Mouse (Mus musculus): Measurements from ENCODE around the gene Gars. TPM values are rescaled to one million over a fixed set of nuclear protein-coding genes. Genes with fewer than 3 reads are reported as not detected.

Gene Gars
- total and polyA plus RNA-seq, 3 experiments, result 130 to 160 (median 147) TPM

DNA sequence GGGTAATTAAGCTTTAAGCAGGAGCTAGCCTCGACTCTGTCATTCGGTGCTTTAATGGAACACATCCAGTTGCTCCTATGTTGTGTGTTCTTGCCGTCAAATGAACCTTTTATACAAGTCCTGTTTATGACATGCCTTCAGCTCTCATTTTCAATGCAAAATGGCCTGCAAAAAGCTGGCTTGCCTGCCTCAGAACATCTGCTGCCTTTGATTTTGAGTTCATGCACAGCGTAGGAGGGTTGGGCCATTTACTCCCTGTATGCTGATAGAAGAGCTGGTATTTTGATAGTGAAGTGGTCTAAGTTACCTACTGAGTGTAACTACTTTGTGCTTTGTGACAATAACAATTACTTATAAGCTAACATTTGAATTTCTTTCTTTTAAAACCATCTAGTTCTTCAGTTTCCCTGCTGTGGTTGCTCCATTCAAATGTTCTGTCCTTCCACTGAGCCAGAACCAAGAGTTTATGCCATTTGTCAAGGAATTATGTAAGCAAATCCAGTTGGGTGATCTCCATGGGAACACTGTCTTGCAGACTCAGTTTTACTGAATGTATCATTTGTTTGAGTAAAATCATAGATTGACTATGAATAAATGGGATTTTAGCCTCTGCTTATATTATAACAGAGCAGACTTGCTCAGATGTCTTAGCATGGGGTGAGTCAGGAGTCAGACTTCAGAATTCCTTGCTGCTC, 38.9 kb downstream of the Gars start:
- DNase-seq (ENCODE audit: low spot score) (no peak), ATAC-seq (ENCODE audit: extremely low read depth, insufficient number of reproducible peaks, low FRiP score, poor library complexity, severe bottlenecking) (no peak)
- H3K4me1 ChIP-seq (ENCODE audit: insufficient read depth, low read depth, low read length), result no peaks in the 10 kb centered on the region
- no peak for TF ChIP-seq GATA1 (IDR thresholded peaks at IDR 0.05; ENCODE audit: borderline replicate concordance, low read length)
- no peak for TF ChIP-seq GATA2 (IDR thresholded peaks at IDR 0.05; ENCODE audit: borderline replicate concordance, low read depth, low read length)
- no peak for TF ChIP-seq CTCF (IDR thresholded peaks at IDR 0.05; ENCODE audit: low read depth, low read length)
- no peak for TF ChIP-seq TAL1 (conservative IDR thresholded peaks at IDR 0.05; ENCODE audit: low read depth, low read length)
- TF ChIP-seq POLR2AphosphoS5 (IDR thresholded peaks at IDR 0.05; ENCODE audit: insufficient replicate concordance, low read depth, low read length), result no peak
- no peaks in the 10 kb centered on the region for H3K27me3 ChIP-seq (ENCODE audit: insufficient read depth, low read length)
- peaks cover 96% of the 10 kb centered on the region for H3K36me3 ChIP-seq (replicated peaks)
- H3K9me3 ChIP-seq (replicated peaks), result no peaks in the 10 kb centered on the region
- H3K4me3 ChIP-seq (ENCODE audit: low read depth, low read length), result no peak overlapping the region

- DNase-seq (ENCODE audit: low spot score) (no peak), ATAC-seq (ENCODE audit: extremely low read depth, insufficient number of reproducible peaks, low FRiP score, poor library complexity, severe bottlenecking) (no peak)
- no peaks in the 10 kb centered on the region for H3K9me3 ChIP-seq (replicated peaks)
- 0 out of 2 replicates have a peak, but pooled peaks cover 3% of the 10 kb centered on the region for H3K4me1 ChIP-seq (ENCODE audit: insufficient read depth, low read depth, low read length)
- H3K36me3 ChIP-seq (replicated peaks), result peaks cover 57% of the 10 kb centered on the region
- H3K4me3 ChIP-seq (ENCODE audit: low read depth, low read length), result no peak overlapping the region
- TF ChIP-seq GATA1 (IDR thresholded peaks at IDR 0.05; ENCODE audit: borderline replicate concordance, low read length), result no peak
- no peak for TF ChIP-seq POLR2AphosphoS5 (IDR thresholded peaks at IDR 0.05; ENCODE audit: insufficient replicate concordance, low read depth, low read length)
- TF ChIP-seq CTCF (IDR thresholded peaks at IDR 0.05; ENCODE audit: low read depth, low read length), result no peak
- TF ChIP-seq GATA2 (IDR thresholded peaks at IDR 0.05; ENCODE audit: borderline replicate concordance, low read depth, low read length), result no peak
- no peak for TF ChIP-seq TAL1 (conservative IDR thresholded peaks at IDR 0.05; ENCODE audit: low read depth, low read length)
- H3K27me3 ChIP-seq (ENCODE audit: insufficient read depth, low read length), result peaks cover 2% of the 10 kb centered on the region; the same call in 1 of the 2 replicates
These were observed 43.6 kb downstream of the Gars start for GRCm38 (mm10) chr6:55081379-55081778.

DNA sequence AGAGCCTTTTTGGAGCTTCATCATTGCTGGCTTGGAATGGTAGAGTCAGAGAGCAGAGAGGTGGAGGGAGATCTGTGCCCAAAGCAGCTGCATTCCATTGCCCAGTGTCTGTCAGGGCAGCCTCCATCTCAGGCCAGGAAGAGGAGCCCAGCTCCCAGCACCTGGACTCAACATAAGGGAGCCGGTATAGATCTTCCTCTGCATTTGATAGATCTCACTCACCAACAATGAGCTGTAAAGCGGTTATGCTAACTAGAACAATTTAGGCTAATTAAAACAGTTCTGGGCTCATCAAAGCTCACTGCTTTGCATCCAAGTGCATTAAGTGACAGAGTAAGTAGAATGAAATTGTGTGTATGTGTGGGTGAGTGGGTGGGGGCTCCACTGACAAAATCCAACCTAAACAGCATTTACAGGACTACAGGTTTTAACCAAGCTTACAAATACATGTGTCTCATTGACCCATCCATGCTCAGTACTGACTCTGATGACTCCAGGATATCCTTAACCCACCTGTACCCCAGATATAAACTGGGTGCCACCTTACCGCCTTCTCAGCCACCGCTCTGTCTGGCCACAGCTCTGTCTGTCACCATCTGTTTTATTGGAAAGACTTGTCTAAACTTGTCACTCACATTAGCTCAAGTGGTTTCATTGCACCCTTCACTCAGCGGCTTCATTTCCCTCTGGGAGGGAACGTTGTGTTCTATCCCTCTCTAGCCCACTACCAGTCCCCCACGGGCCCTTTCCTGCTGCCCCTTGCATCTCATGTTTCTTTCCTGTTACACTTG, 44.6 kb downstream of the Gars start:
- Histone ChIP-seq H3K4me3 (ENCODE audit: low read depth, low read length) (no peak overlapping the region), H3K4me1 (ENCODE audit: insufficient read depth, low read depth, low read length) (0 out of 2 replicates have a peak, but pooled peaks cover 3% of the 10 kb centered on the region), H3K36me3 (replicated peaks) (peaks cover 46% of the 10 kb centered on the region), H3K9me3 (replicated peaks) (no peaks in the 10 kb centered on the region), H3K27me3 (ENCODE audit: insufficient read depth, low read length) (peaks cover 2% of the 10 kb centered on the region; the same call in 1 of the 2 replicates)
- ATAC-seq (ENCODE audit: extremely low read depth, insufficient number of reproducible peaks, low FRiP score, poor library complexity, severe bottlenecking), result no peak
- no peak for DNase-seq (ENCODE audit: low spot score)
- TF ChIP-seq TAL1 (conservative IDR thresholded peaks at IDR 0.05; ENCODE audit: low read depth, low read length), result no peak
- TF ChIP-seq GATA2 (IDR thresholded peaks at IDR 0.05; ENCODE audit: borderline replicate concordance, low read depth, low read length), result no peak
- no peak for TF ChIP-seq POLR2AphosphoS5 (IDR thresholded peaks at IDR 0.05; ENCODE audit: insufficient replicate concordance, low read depth, low read length)
- no peak for TF ChIP-seq CTCF (IDR thresholded peaks at IDR 0.05; ENCODE audit: low read depth, low read length)
- no peak for TF ChIP-seq GATA1 (IDR thresholded peaks at IDR 0.05; ENCODE audit: borderline replicate concordance, low read length)

DNA sequence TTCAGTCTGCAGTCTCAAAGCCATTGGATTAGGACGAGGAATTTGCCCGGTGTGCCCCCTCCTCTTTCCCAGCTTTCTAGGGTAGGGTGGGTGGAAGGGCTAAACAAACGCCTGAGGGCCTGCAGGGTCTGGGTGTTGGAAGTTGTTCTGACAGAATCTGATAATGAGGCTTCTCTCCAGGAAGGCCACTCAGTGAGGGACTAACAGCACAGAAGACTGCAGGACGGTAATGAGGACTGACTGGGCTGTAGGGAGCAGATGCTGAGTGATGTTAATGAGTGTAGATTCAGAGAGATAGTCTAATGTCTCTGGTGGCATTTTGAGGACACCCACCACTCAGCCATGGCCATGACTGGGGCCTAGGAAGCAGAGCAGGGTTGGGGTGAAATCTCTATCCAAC, 49.5 kb downstream of the Gars start:
- H3K9me3 ChIP-seq (replicated peaks), result no peaks in the 10 kb centered on the region
- no peak overlapping the region for H3K4me3 ChIP-seq (ENCODE audit: low read depth, low read length)
- DNase-seq (ENCODE audit: low spot score), result no peak
- 0 out of 2 replicates have a peak, but pooled peaks cover 3% of the 10 kb centered on the region for H3K4me1 ChIP-seq (ENCODE audit: insufficient read depth, low read depth, low read length)
- ATAC-seq (ENCODE audit: extremely low read depth, insufficient number of reproducible peaks, low FRiP score, poor library complexity, severe bottlenecking), result no peak
- H3K36me3 ChIP-seq (replicated peaks), result no peaks in the 10 kb centered on the region
- peaks cover 16% of the 10 kb centered on the region for H3K27me3 ChIP-seq (ENCODE audit: insufficient read depth, low read length)
- no peak for TF ChIP-seq GATA2 (IDR thresholded peaks at IDR 0.05; ENCODE audit: borderline replicate concordance, low read depth, low read length)
- no peak for TF ChIP-seq POLR2AphosphoS5 (IDR thresholded peaks at IDR 0.05; ENCODE audit: insufficient replicate concordance, low read depth, low read length)
- no peak for TF ChIP-seq TAL1 (conservative IDR thresholded peaks at IDR 0.05; ENCODE audit: low read depth, low read length)
- TF ChIP-seq GATA1 (IDR thresholded peaks at IDR 0.05; ENCODE audit: borderline replicate concordance, low read length), result no peak
- TF ChIP-seq CTCF (IDR thresholded peaks at IDR 0.05; ENCODE audit: low read depth, low read length), result no peak

DNA sequence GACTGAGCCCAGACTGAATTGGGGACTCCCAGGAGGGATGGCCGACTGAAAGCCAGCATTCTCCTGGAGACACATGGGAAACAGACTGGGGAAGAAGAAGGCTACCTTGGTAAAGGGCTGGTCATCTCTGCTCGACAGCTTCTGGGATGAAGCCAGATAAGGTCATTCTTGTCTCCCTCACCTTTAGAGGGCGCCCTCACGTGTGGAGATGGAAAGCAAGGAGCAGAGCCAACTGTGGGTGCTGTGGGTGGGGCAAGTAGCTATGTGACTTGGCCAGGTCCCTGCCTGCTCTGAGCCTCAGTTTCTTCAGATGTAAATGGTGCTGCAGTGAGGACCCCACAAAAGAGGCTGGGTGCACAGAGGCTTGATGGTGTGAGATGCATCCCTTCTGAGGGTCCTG, 52.8 kb downstream of the Gars start:
- TF ChIP-seq GATA2 (IDR thresholded peaks at IDR 0.05; ENCODE audit: borderline replicate concordance, low read depth, low read length) (no peak), POLR2AphosphoS5 (IDR thresholded peaks at IDR 0.05; ENCODE audit: insufficient replicate concordance, low read depth, low read length) (no peak), CTCF (IDR thresholded peaks at IDR 0.05; ENCODE audit: low read depth, low read length) (no peak), TAL1 (conservative IDR thresholded peaks at IDR 0.05; ENCODE audit: low read depth, low read length) (no peak), GATA1 (IDR thresholded peaks at IDR 0.05; ENCODE audit: borderline replicate concordance, low read length) (no peak)
- Histone ChIP-seq H3K4me1 (ENCODE audit: insufficient read depth, low read depth, low read length) (no peaks in the 10 kb centered on the region), H3K36me3 (replicated peaks) (no peaks in the 10 kb centered on the region), H3K27me3 (ENCODE audit: insufficient read depth, low read length) (peaks cover 13% of the 10 kb centered on the region), H3K4me3 (ENCODE audit: low read depth, low read length) (no peak overlapping the region), H3K9me3 (replicated peaks) (no peaks in the 10 kb centered on the region)
- DNase-seq (ENCODE audit: low spot score), result no peak
- no peak for ATAC-seq (ENCODE audit: extremely low read depth, insufficient number of reproducible peaks, low FRiP score, poor library complexity, severe bottlenecking)

GRCm38 (mm10) chr6:55091396-55091795, 53.6 kb downstream of the Gars start:
- Histone ChIP-seq H3K4me1 (ENCODE audit: insufficient read depth, low read depth, low read length) (no peaks in the 10 kb centered on the region), H3K4me3 (ENCODE audit: low read depth, low read length) (no peak overlapping the region), H3K9me3 (replicated peaks) (no peaks in the 10 kb centered on the region), H3K27me3 (ENCODE audit: insufficient read depth, low read length) (peaks cover 13% of the 10 kb centered on the region), H3K36me3 (replicated peaks) (no peaks in the 10 kb centered on the region)
- ATAC-seq (ENCODE audit: extremely low read depth, insufficient number of reproducible peaks, low FRiP score, poor library complexity, severe bottlenecking), result no peak
- TF ChIP-seq TAL1 (conservative IDR thresholded peaks at IDR 0.05; ENCODE audit: low read depth, low read length), result no peak
- no peak for TF ChIP-seq GATA2 (IDR thresholded peaks at IDR 0.05; ENCODE audit: borderline replicate concordance, low read depth, low read length)
- no peak for TF ChIP-seq CTCF (IDR thresholded peaks at IDR 0.05; ENCODE audit: low read depth, low read length)
- no peak for TF ChIP-seq GATA1 (IDR thresholded peaks at IDR 0.05; ENCODE audit: borderline replicate concordance, low read length)
- no peak for TF ChIP-seq POLR2AphosphoS5 (IDR thresholded peaks at IDR 0.05; ENCODE audit: insufficient replicate concordance, low read depth, low read length)
- DNase-seq (ENCODE audit: low spot score), result no peak
